Mouse (Mus musculus): Measurements from ENCODE around the gene Cabp4. TPM values are rescaled to one million over a fixed set of nuclear protein-coding genes. Genes with fewer than 3 reads are reported as not detected.

Cabp4 gene
- polyA plus RNA-seq, 1 experiment from 2014 or later: 0.19 TPM

- H3K27me3 ChIP-seq (replicated peaks): no peaks in the 10 kb centered on the region
- no peak overlapping the region for H3K4me3 ChIP-seq (replicated peaks)
- WGBS: 88% methylated on average over 22 of the region's 22 CpGs
- no peak overlapping the region for H3K9ac ChIP-seq
- peaks cover 20% of the 10 kb centered on the region for H3K4me1 ChIP-seq
- H3K4me2 ChIP-seq: no peak overlapping the region
- H3K36me3 ChIP-seq: peaks cover 14% of the 10 kb centered on the region
- H3K27ac ChIP-seq: no peak overlapping the region
- ATAC-seq (ENCODE audit: insufficient read depth, low FRiP score, low read depth): no peak
- H3K9me3 ChIP-seq: no peaks in the 10 kb centered on the region
These were observed 7.0 kb upstream of the Cabp4 start for GRCm38 (mm10) chr19:4150567-4151487.

GRCm38 (mm10) chr19:4149764-4150461 lies 6.1 kb upstream of the Cabp4 start:
- Histone ChIP-seq H3K4me3 (replicated peaks) (no peak overlapping the region), H3K27ac (no peak overlapping the region), H3K27me3 (replicated peaks) (no peaks in the 10 kb centered on the region), H3K4me1 (peaks cover 20% of the 10 kb centered on the region), H3K9me3 (no peaks in the 10 kb centered on the region), H3K36me3 (peaks cover 14% of the 10 kb centered on the region), H3K4me2 (peak overlapping the region; percentile 83), H3K9ac (no peak overlapping the region)
- no peak for ATAC-seq (ENCODE audit: insufficient read depth, low FRiP score, low read depth)
- 90% methylated on average over 17 of the region's 17 CpGs for WGBS

GRCm38 (mm10) chr19:4149283-4149682 lies 5.5 kb upstream of the Cabp4 start:
- Histone ChIP-seq H3K27me3 (replicated peaks) (no peaks in the 10 kb centered on the region), H3K9ac (peak overlapping the region; percentile 95), H3K4me3 (replicated peaks) (peak overlapping the region; percentile 92), H3K9me3 (no peaks in the 10 kb centered on the region), H3K36me3 (peaks cover 14% of the 10 kb centered on the region), H3K4me1 (peaks cover 20% of the 10 kb centered on the region), H3K4me2 (peak overlapping the region; percentile 83), H3K27ac (no peak overlapping the region)
- ATAC-seq (ENCODE audit: insufficient read depth, low FRiP score, low read depth): no peak
- 81% methylated on average over 11 of the region's 11 CpGs for WGBS

DNA sequence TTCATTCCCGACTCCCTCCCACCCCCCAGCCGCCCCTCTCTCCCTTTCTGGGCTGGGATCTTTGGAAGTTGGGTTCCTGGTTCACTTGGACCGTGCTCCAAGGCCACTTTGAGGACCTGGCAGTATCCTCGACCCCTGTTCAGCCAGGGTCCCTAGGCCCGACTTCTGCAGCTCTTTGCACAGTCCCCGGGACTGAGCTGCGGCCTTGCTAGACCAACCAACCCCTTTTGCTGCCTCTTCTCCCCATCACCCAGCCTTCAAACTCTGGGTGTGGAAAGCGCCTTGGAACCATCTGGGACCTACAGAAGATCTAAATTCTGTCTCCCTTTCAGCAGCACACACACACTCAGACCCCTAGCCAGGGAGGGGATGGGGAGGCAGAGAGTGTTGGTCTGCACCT lies 5.0 kb upstream of the Cabp4 start:
- H3K9me3 ChIP-seq: no peaks in the 10 kb centered on the region
- peak overlapping the region; percentile 83 for H3K4me2 ChIP-seq
- peak overlapping the region; percentile 92 for H3K4me3 ChIP-seq (replicated peaks)
- peak overlapping the region; percentile 95 for H3K9ac ChIP-seq
- peak overlapping the region; percentile 75 for H3K27ac ChIP-seq
- peaks cover 20% of the 10 kb centered on the region for H3K4me1 ChIP-seq
- 0 out of 2 replicates have a peak, but pooled peaks have one; percentile 0 for ATAC-seq (ENCODE audit: insufficient read depth, low FRiP score, low read depth)
- whole genome bisulfite sequencing: 2% methylated on average over 7 of the region's 8 CpGs
- peaks cover 14% of the 10 kb centered on the region for H3K36me3 ChIP-seq
- H3K27me3 ChIP-seq (replicated peaks): no peaks in the 10 kb centered on the region

DNA sequence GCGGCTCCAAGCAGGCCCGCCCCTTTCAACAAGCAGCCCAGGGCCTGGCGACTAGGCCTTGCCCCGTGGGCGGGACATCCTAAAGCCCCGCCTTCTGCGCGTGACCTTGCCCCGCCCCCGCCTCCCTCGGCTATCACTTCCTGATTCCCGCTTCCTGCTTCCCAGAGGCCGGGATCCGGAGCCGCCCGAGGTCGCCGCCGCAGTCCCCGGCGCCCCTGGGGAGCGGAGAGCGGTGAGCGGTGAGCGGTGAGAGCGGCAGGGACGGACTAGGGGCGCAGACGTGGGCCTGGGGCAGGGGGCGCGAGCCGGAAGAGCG lies 4.6 kb upstream of the Cabp4 start, which contains the start of gene Coro1b:
TSS of gene Coro1b (plus strand) at position 129 of the 316 bp plus-strand sequence.
- Histone ChIP-seq H3K36me3 (peaks cover 14% of the 10 kb centered on the region), H3K4me1 (peaks cover 20% of the 10 kb centered on the region), H3K9me3 (no peaks in the 10 kb centered on the region), H3K27me3 (replicated peaks) (no peaks in the 10 kb centered on the region), H3K4me2 (peak within 1 kb of the TSS; percentile 83), H3K9ac (peak within 1 kb of the TSS; percentile 95), H3K27ac (peak within 1 kb of the TSS; percentile 75), H3K4me3 (replicated peaks) (peak within 1 kb of the TSS; percentile 92)
- ATAC-seq (ENCODE audit: insufficient read depth, low FRiP score, low read depth): peak; percentile 94
- 0% methylated on average over 23 of the region's 33 CpGs for WGBS

GRCm38 (mm10) chr19:4147782-4148490 lies 4.1 kb upstream of the Cabp4 start:
- no peak for ATAC-seq (ENCODE audit: insufficient read depth, low FRiP score, low read depth)
- peak overlapping the region; percentile 19; the same call in 1 of the 2 replicates for H3K27ac ChIP-seq
- peak overlapping the region; percentile 83 for H3K4me2 ChIP-seq
- WGBS: 39% methylated on average over 9 of the region's 9 CpGs
- H3K4me3 ChIP-seq (replicated peaks): peak overlapping the region; percentile 92
- H3K9ac ChIP-seq: peak overlapping the region; percentile 95; the same call in 1 of the 2 replicates
- no peaks in the 10 kb centered on the region for H3K27me3 ChIP-seq (replicated peaks)
- H3K4me1 ChIP-seq: peaks cover 20% of the 10 kb centered on the region
- H3K36me3 ChIP-seq: peaks cover 14% of the 10 kb centered on the region
- H3K9me3 ChIP-seq: no peaks in the 10 kb centered on the region

GRCm38 (mm10) chr19:4147022-4147405 lies 3.2 kb upstream of the Cabp4 start:
- Histone ChIP-seq H3K4me2 (no peak overlapping the region), H3K36me3 (peaks cover 11% of the 10 kb centered on the region), H3K27me3 (replicated peaks) (no peaks in the 10 kb centered on the region), H3K4me3 (replicated peaks) (no peak overlapping the region), H3K4me1 (peaks cover 20% of the 10 kb centered on the region), H3K9me3 (no peaks in the 10 kb centered on the region), H3K27ac (no peak overlapping the region), H3K9ac (no peak overlapping the region)
- WGBS: 52% methylated on average over 3 of the region's 3 CpGs
- ATAC-seq (ENCODE audit: insufficient read depth, low FRiP score, low read depth): no peak

- ATAC-seq (ENCODE audit: insufficient read depth, low FRiP score, low read depth): no peak
- H3K27me3 ChIP-seq (replicated peaks): no peaks in the 10 kb centered on the region
These were observed 2.7 kb upstream of the Cabp4 start for GRCm38 (mm10) chr19:4146366-4147021.

GRCm38 (mm10) chr19:4145936-4146335 lies 2.1 kb upstream of the Cabp4 start:
- Histone ChIP-seq H3K27ac (no peak overlapping the region), H3K4me3 (replicated peaks) (no peak overlapping the region), H3K9me3 (no peaks in the 10 kb centered on the region), H3K4me1 (peaks cover 20% of the 10 kb centered on the region), H3K27me3 (replicated peaks) (no peaks in the 10 kb centered on the region), H3K36me3 (peaks cover 6% of the 10 kb centered on the region), H3K9ac (no peak overlapping the region), H3K4me2 (no peak overlapping the region)
- ATAC-seq (ENCODE audit: insufficient read depth, low FRiP score, low read depth): no peak
- 87% methylated on average over 5 of the region's 5 CpGs for WGBS

More at GRCm38 (mm10) chr19:4146366-4147021, 2.7 kb upstream of the Cabp4 start:
- 64% methylated on average over 12 of the region's 12 CpGs for WGBS
- Histone ChIP-seq H3K27ac (no peak overlapping the region), H3K36me3 (peaks cover 11% of the 10 kb centered on the region), H3K9me3 (no peaks in the 10 kb centered on the region), H3K4me3 (replicated peaks) (no peak overlapping the region), H3K9ac (no peak overlapping the region), H3K4me1 (peaks cover 20% of the 10 kb centered on the region), H3K4me2 (no peak overlapping the region)

- Histone ChIP-seq H3K4me1 (peaks cover 16% of the 10 kb centered on the region), H3K4me3 (replicated peaks) (no peak overlapping the region), H3K9me3 (no peaks in the 10 kb centered on the region), H3K27ac (no peak overlapping the region), H3K27me3 (replicated peaks) (no peaks in the 10 kb centered on the region), H3K36me3 (no peaks in the 10 kb centered on the region), H3K9ac (no peak overlapping the region), H3K4me2 (no peak overlapping the region)
- ATAC-seq (ENCODE audit: insufficient read depth, low FRiP score, low read depth): no peak
- 73% methylated on average over 16 of the region's 16 CpGs for WGBS
These were observed 991 bp upstream of the Cabp4 start for GRCm38 (mm10) chr19:4144550-4145498.
